Mouse (Mus musculus) cerebellum, adult 11-12 months (tissue): Measurements from ENCODE around the gene Lrsam1.
A peak's percentile ranks its signal among the peaks of the same experiment; 100 is the strongest.

ENCODE experiments used
- DNase-seq: peaks from one replicate; pipeline ENCODE4 v3.0.0; 2022

Gene Lrsam1

GRCm38 (mm10) chr2:32891278-32891677 lies 70.1 kb downstream of the Lrsam1 start:
- DNase-seq = no peak

- no peak for DNase-seq
Observed at GRCm38 (mm10) chr2:32890280-32890679, 71.1 kb downstream of the Lrsam1 start.

GRCm38 (mm10) chr2:32888551-32888950 lies 72.9 kb downstream of the Lrsam1 start:
- DNase-seq = no peak

- DNase-seq = no peak
Observed at GRCm38 (mm10) chr2:32888029-32888428, 73.4 kb downstream of the Lrsam1 start.

- DNase-seq = no peak
Observed at GRCm38 (mm10) chr2:32884745-32885144, 76.7 kb downstream of the Lrsam1 start.

- DNase-seq = no peak
Observed at GRCm38 (mm10) chr2:32882283-32883043, 79.0 kb downstream of the Lrsam1 start.

GRCm38 (mm10) chr2:32881723-32882122 lies 79.7 kb downstream of the Lrsam1 start:
- DNase-seq = peak; percentile 34

GRCm38 (mm10) chr2:32881054-32881453 lies 80.4 kb downstream of the Lrsam1 start:
- peak; percentile 28 for DNase-seq

GRCm38 (mm10) chr2:32879593-32879992 lies 81.8 kb downstream of the Lrsam1 start:
- DNase-seq = no peak

- DNase-seq = no peak
Observed at GRCm38 (mm10) chr2:32878396-32878795, 83.0 kb downstream of the Lrsam1 start.

GRCm38 (mm10) chr2:32877761-32878393 lies 83.5 kb downstream of the Lrsam1 start:
- DNase-seq = no peak

- DNase-seq = no peak
Observed at GRCm38 (mm10) chr2:32877303-32877702, 84.1 kb downstream of the Lrsam1 start.

GRCm38 (mm10) chr2:32876490-32877302 lies 84.7 kb downstream of the Lrsam1 start:
- DNase-seq = no peak

GRCm38 (mm10) chr2:32875675-32876489 lies 85.5 kb downstream of the Lrsam1 start, which contains the start of gene Fam129b:
TSS of gene Fam129b (plus strand) at chr2:32876114.
- peak; percentile 72 for DNase-seq
